Mouse (Mus musculus): ENCODE measurements around the gene Sp2. TPM values are rescaled to one million over a fixed set of nuclear protein-coding genes. Genes with fewer than 3 reads are reported as not detected.

Gene Sp2
- polyA plus RNA-seq, 1 experiment from 2014 or later, result 23.9 TPM

DNA sequence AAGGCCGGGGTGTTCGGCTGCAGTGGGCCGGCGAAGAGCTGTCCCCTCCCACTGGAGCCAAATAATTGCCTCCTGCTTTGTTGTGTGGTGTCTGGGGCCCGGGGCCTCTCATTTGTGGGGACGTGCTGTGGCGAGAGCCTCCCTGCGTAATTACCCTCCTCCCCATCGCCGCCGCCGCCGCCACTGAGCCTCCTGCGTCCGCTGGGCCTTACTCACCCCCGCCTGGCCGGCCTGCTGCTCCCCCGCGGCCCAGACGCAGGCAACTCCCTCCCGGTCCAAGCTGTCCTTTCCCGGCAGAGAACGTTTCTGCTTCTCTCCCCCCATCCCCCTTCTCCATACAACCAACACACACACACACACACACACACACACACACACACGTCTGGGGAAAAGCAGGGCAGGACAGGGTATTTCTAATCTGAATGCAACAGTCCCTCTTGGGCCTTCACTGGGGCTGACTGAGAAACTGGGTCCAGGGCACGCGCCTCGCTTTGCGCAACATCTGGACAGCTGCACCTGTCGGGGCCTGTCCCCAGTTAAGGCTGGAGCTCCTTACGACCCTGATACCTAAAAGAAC, 14.7 kb upstream of the Sp2 start:
- H3K4me3 ChIP-seq (ENCODE audit: low read length), result peak overlapping the region; percentile 29
- H3K36me3 ChIP-seq (ENCODE audit: control insufficient read depth, insufficient read depth, low read length), result no peaks in the 10 kb centered on the region
- H3K27ac ChIP-seq (ENCODE audit: low read depth, low read length), result no peak overlapping the region; the same call in 1 of the 2 replicates
- 6% methylated on average over 30 of the region's 30 CpGs for WGBS
- H3K9me3 ChIP-seq (ENCODE audit: control insufficient read depth, low read length), result no peaks in the 10 kb centered on the region
- peak overlapping the region; percentile 59 for H3K9ac ChIP-seq (ENCODE audit: low read depth, low read length)
- H3K4me1 ChIP-seq (ENCODE audit: control insufficient read depth, insufficient read depth, low read length), result peaks cover 30% of the 10 kb centered on the region
- peaks cover 17% of the 10 kb centered on the region; the same call in 1 of the 2 replicates for H3K27me3 ChIP-seq (ENCODE audit: control insufficient read depth, insufficient read depth, low read length)
- H3K4me2 ChIP-seq (replicated peaks; ENCODE audit: low read depth, low read length), result peak overlapping the region; percentile 60
- ATAC-seq (ENCODE audit: low FRiP score, low TSS enrichment), result 0 out of 2 replicates have a peak, but pooled peaks have one; percentile 13

DNA sequence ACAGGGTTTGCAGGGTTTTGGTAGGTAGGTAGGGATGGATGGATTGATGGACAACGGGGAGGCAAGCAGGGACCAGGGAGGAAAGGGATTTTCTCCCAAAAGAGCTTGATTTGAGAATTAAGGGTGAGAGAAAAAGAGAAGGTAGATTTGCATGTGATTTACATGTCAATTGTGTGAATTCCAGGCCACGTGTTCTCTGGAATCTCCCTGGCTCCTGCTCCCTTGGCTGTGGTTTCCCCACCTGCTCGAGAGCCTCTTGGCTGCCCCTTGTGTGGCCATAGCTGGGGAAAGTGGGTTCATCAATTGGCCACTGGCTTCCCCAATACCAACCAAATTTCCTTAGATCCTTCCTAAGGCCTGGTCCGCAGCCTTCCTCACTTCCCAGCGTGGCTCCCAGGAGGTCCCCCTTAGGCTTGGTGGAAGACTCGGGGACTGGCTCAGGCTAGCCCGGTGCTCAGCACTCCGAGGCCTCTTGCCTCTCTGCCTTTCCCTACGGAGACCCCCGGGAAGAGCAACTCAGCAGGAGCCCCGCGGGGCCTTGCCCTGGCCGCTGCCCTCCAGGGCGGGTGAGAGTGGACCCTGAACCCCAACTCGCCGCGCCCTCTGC, 14.1 kb upstream of the Sp2 start:
- Histone ChIP-seq H3K4me1 (ENCODE audit: control insufficient read depth, insufficient read depth, low read length) (peaks cover 36% of the 10 kb centered on the region), H3K9ac (ENCODE audit: low read depth, low read length) (peak overlapping the region; percentile 59), H3K4me3 (ENCODE audit: low read length) (peak overlapping the region; percentile 29), H3K27me3 (ENCODE audit: control insufficient read depth, insufficient read depth, low read length) (peaks cover 17% of the 10 kb centered on the region; the same call in 1 of the 2 replicates), H3K9me3 (ENCODE audit: control insufficient read depth, low read length) (no peaks in the 10 kb centered on the region), H3K27ac (ENCODE audit: low read depth, low read length) (no peak overlapping the region; the same call in 1 of the 2 replicates), H3K4me2 (replicated peaks; ENCODE audit: low read depth, low read length) (peak overlapping the region; percentile 60), H3K36me3 (ENCODE audit: control insufficient read depth, insufficient read depth, low read length) (no peaks in the 10 kb centered on the region)
- ATAC-seq (ENCODE audit: low FRiP score, low TSS enrichment), result no peak
- 18% methylated on average over 17 of the region's 17 CpGs for WGBS

DNA sequence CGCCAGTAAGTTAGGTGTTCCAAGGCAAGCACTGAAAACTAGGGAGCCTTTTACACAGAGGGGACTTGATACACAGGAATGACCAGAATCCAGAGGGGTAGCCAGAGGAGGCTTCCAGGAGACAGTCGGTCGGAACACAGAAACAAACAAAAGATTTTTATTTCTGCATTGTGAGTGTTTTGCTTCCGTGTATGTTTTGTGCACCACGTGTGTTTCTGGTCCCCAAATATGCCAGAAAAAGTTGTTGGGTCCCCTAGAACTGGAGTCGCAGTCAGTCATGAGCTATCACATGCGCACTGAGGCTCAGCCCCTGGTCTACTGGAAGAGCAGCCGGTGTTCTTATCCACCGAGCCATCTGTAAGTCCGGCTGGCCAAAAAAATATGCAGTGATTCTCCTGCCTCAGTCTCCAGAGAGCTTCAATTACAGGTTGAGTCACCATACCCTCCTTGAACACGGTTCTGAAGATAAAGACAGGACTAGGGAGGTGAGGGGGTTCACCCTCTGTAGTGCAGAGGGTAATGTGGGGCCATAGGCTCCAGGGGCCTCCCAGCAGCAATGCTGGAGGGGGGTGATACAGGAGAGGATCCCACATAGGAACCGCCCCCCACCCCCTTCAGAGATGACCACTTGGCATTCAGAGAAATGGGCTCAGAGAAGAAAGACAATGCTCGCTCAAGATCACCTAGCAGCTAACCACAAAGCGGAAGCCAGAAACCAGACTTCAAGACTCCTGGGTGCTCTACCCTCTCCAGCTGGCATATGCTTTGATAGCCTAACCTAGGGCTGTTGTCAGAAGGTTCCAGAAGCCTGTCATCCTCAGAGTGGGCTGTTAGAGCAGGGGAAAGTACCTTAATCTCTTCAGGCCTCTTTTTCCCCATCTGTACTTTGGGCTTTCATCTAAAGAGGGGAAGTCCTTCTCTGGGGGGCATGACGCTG, 13.3 kb upstream of the Sp2 start:
- Histone ChIP-seq H3K27ac (ENCODE audit: low read depth, low read length) (no peak overlapping the region), H3K36me3 (ENCODE audit: control insufficient read depth, insufficient read depth, low read length) (no peaks in the 10 kb centered on the region), H3K27me3 (ENCODE audit: control insufficient read depth, insufficient read depth, low read length) (peaks cover 17% of the 10 kb centered on the region; the same call in 1 of the 2 replicates), H3K4me1 (ENCODE audit: control insufficient read depth, insufficient read depth, low read length) (peaks cover 36% of the 10 kb centered on the region), H3K9ac (ENCODE audit: low read depth, low read length) (no peak overlapping the region), H3K4me2 (replicated peaks; ENCODE audit: low read depth, low read length) (no peak overlapping the region), H3K9me3 (ENCODE audit: control insufficient read depth, low read length) (no peaks in the 10 kb centered on the region), H3K4me3 (ENCODE audit: low read length) (no peak overlapping the region)
- WGBS, result 83% methylated on average over 15 of the region's 15 CpGs
- no peak for ATAC-seq (ENCODE audit: low FRiP score, low TSS enrichment)

DNA sequence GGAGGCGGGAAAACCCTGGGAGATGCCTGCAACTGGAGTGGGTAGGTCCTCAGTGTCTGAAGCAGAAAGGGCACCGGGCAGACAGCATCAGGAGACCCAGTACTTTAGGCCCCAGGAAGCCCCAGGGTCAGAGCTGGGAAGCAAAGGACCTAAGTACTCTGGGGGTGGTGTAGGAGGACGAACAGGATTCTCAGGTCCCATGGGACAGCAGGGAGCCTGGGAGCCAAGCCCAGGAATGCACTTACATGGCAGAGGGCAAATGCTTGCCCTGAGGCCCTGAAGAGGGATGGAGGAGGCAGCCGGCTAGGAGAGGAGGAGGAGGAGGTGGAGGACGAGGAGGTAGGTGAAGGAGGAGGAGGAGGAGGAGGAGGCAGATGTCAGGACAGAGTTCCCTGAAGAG, 12.3 kb upstream of the Sp2 start:
- 26% methylated on average over 5 of the region's 5 CpGs for WGBS
- H3K27ac ChIP-seq (ENCODE audit: low read depth, low read length), result no peak overlapping the region
- no peak overlapping the region for H3K4me2 ChIP-seq (replicated peaks; ENCODE audit: low read depth, low read length)
- 0 out of 2 replicates have a peak, but pooled peaks have one; percentile 14 for ATAC-seq (ENCODE audit: low FRiP score, low TSS enrichment)
- H3K36me3 ChIP-seq (ENCODE audit: control insufficient read depth, insufficient read depth, low read length), result no peaks in the 10 kb centered on the region
- H3K4me1 ChIP-seq (ENCODE audit: control insufficient read depth, insufficient read depth, low read length), result peaks cover 36% of the 10 kb centered on the region
- no peak overlapping the region for H3K9ac ChIP-seq (ENCODE audit: low read depth, low read length)
- H3K4me3 ChIP-seq (ENCODE audit: low read length), result no peak overlapping the region
- H3K9me3 ChIP-seq (ENCODE audit: control insufficient read depth, low read length), result no peaks in the 10 kb centered on the region
- H3K27me3 ChIP-seq (ENCODE audit: control insufficient read depth, insufficient read depth, low read length), result peaks cover 17% of the 10 kb centered on the region; the same call in 1 of the 2 replicates

DNA sequence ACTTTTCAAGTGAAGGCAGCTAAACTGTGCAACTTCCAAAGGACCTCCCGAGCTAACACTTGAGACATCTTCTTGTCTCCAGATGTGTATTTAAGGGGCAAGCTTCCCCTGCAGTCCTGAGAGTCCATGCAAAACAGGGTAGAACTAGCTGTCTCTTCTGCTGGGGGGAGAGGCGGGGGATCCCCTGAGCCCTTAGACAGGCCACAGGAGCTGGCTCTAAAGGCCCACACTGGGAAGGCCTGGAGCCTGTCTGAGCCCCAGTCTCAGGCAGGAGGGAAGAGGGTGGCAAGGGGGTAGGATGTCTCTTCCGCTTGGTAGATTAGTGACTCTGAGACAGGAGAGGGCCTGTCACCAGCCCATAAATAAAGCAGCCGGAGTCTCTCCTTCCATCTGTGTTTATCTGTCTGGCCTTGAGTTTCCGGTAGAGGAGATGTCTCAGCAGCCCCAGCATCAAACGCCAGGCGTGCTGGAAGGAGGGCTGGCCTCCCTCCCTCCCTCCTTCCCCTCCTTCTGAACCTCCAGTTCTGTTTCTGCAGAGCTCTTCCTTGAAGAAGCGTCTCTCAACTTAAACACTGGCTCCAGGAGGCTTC, 10.1 kb upstream of the Sp2 start:
- peak; percentile 70 for ATAC-seq (ENCODE audit: low FRiP score, low TSS enrichment)
- Histone ChIP-seq H3K4me1 (ENCODE audit: control insufficient read depth, insufficient read depth, low read length) (peaks cover 40% of the 10 kb centered on the region), H3K36me3 (ENCODE audit: control insufficient read depth, insufficient read depth, low read length) (no peaks in the 10 kb centered on the region), H3K27ac (ENCODE audit: low read depth, low read length) (peak overlapping the region; percentile 75), H3K4me2 (replicated peaks; ENCODE audit: low read depth, low read length) (no peak overlapping the region), H3K4me3 (ENCODE audit: low read length) (no peak overlapping the region), H3K27me3 (ENCODE audit: control insufficient read depth, insufficient read depth, low read length) (peaks cover 8% of the 10 kb centered on the region; the same call in 1 of the 2 replicates), H3K9me3 (ENCODE audit: control insufficient read depth, low read length) (no peaks in the 10 kb centered on the region), H3K9ac (ENCODE audit: low read depth, low read length) (0 out of 2 replicates have a peak overlapping the region, but pooled peaks have one; percentile 5)
- WGBS, result 10% methylated on average over 7 of the region's 8 CpGs

DNA sequence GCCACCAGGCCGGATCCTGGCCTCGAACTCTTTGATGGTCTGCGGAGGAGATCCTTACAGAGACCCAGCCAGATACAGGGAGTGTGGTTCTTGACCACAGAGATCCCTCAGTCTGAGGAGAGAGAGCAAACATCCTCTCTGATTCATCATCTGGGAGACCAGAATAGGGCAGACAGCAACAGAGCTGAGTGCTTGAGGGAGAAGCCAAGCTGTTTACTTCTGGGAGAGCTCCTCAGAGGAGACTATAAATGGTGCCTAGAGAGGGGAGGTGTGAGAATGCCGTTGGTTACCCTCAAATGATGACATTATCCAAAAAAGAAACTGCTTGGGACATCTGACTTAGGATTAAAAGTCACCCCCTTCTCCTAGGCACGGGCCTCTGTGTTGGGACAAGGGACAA, 8.7 kb upstream of the Sp2 start:
- Histone ChIP-seq H3K36me3 (ENCODE audit: control insufficient read depth, insufficient read depth, low read length) (no peaks in the 10 kb centered on the region), H3K4me2 (replicated peaks; ENCODE audit: low read depth, low read length) (no peak overlapping the region), H3K27ac (ENCODE audit: low read depth, low read length) (no peak overlapping the region), H3K4me3 (ENCODE audit: low read length) (no peak overlapping the region), H3K9me3 (ENCODE audit: control insufficient read depth, low read length) (no peaks in the 10 kb centered on the region), H3K4me1 (ENCODE audit: control insufficient read depth, insufficient read depth, low read length) (peaks cover 37% of the 10 kb centered on the region), H3K27me3 (ENCODE audit: control insufficient read depth, insufficient read depth, low read length) (0 out of 2 replicates have a peak, but pooled peaks cover 4% of the 10 kb centered on the region), H3K9ac (ENCODE audit: low read depth, low read length) (no peak overlapping the region)
- 78% methylated on average over 5 of the region's 5 CpGs for WGBS
- ATAC-seq (ENCODE audit: low FRiP score, low TSS enrichment), result no peak

DNA sequence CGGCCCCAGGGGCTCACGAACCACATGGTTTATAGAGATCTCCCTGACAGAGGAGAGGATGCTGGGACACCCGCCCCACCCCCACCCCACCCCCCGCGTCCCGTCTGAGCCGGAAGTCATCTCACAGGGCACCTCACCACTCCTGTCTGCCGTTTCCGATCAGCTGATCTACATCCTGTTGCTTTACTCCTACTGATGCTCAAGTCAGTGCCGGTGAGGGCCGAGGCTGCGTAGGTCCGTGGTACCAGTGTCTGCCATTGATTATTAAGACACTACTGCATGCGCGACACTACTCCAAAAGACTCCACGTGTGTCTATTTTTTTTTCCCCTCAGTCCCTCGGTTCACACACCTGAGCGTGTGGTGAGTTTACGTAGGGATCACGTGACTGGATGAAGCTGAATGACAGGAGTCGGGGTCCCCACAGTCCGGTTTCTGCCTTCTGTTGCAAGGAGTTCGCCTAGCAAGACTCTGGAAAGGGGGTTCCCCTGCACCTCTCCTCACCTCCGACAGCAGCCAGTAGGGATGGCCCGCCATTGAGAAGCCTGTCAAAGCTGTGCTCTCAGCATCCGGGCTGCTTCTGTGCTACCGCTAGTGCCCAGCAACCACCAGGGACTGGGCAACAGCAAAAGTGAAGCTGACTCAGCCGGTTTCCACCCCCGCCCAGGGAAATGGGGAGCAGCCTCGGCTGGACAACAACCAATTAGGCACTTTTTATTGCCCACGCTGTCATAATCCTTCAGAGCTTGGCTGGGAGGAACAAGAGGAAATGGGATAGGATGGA, 5.3 kb upstream of the Sp2 start:
- H3K9ac ChIP-seq (ENCODE audit: low read depth, low read length), result no peak overlapping the region

DNA sequence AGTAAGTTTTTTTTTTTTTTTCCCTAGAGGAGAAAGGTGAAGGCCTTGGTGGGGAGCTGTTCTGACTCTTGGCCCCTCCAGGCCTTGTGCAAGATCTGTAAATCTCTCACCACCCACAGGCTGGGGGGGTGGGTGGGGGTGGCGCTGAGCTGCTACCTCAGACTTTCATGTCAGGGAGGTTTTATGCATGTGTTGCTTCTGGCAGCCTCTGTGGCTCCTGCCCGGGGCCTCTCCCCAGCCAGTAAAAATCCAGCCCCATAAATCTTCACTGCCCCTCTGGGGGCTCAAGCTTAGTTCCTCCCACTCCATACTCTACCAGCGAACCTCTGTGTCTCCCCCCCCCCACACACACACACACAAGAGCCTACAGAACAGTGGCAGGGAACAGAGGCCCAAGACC, 3.7 kb upstream of the Sp2 start:
- no peak overlapping the region for H3K9ac ChIP-seq (ENCODE audit: low read depth, low read length)
- H3K4me2 ChIP-seq (replicated peaks; ENCODE audit: low read depth, low read length), result no peak overlapping the region
- H3K36me3 ChIP-seq (ENCODE audit: control insufficient read depth, insufficient read depth, low read length), result no peaks in the 10 kb centered on the region
- peak; percentile 48; the same call in 1 of the 2 replicates for ATAC-seq (ENCODE audit: low FRiP score, low TSS enrichment)
- peaks cover 14% of the 10 kb centered on the region; the same call in 1 of the 2 replicates for H3K4me1 ChIP-seq (ENCODE audit: control insufficient read depth, insufficient read depth, low read length)
- peaks cover 4% of the 10 kb centered on the region; the same call in 1 of the 2 replicates for H3K27me3 ChIP-seq (ENCODE audit: control insufficient read depth, insufficient read depth, low read length)
- H3K9me3 ChIP-seq (ENCODE audit: control insufficient read depth, low read length), result no peaks in the 10 kb centered on the region
- 12% methylated on average over 3 of the region's 3 CpGs for whole genome bisulfite sequencing
- no peak overlapping the region for H3K27ac ChIP-seq (ENCODE audit: low read depth, low read length)
- no peak overlapping the region for H3K4me3 ChIP-seq (ENCODE audit: low read length)

More for the DNA sequence above, 5.3 kb upstream of the Sp2 start:
- H3K27ac ChIP-seq (ENCODE audit: low read depth, low read length), result no peak overlapping the region
- H3K27me3 ChIP-seq (ENCODE audit: control insufficient read depth, insufficient read depth, low read length), result peaks cover 4% of the 10 kb centered on the region; the same call in 1 of the 2 replicates
- H3K36me3 ChIP-seq (ENCODE audit: control insufficient read depth, insufficient read depth, low read length), result no peaks in the 10 kb centered on the region
- peaks cover 26% of the 10 kb centered on the region for H3K4me1 ChIP-seq (ENCODE audit: control insufficient read depth, insufficient read depth, low read length)
- H3K4me3 ChIP-seq (ENCODE audit: low read length), result peak overlapping the region; percentile 18; the same call in 1 of the 2 replicates
- ATAC-seq (ENCODE audit: low FRiP score, low TSS enrichment), result no peak
- 9% methylated on average over 30 of the region's 31 CpGs for WGBS
- peak overlapping the region; percentile 44 for H3K4me2 ChIP-seq (replicated peaks; ENCODE audit: low read depth, low read length)
- H3K9me3 ChIP-seq (ENCODE audit: control insufficient read depth, low read length), result no peaks in the 10 kb centered on the region
